Mouse (Mus musculus): ENCODE measurements around the gene Uvrag. TPM values are rescaled to one million over a fixed set of nuclear protein-coding genes. Genes with fewer than 3 reads are reported as not detected.

The Uvrag gene
- total and polyA plus RNA-seq, 3 experiments: 15.0 to 19.5 TPM; not detected in 1

DNA sequence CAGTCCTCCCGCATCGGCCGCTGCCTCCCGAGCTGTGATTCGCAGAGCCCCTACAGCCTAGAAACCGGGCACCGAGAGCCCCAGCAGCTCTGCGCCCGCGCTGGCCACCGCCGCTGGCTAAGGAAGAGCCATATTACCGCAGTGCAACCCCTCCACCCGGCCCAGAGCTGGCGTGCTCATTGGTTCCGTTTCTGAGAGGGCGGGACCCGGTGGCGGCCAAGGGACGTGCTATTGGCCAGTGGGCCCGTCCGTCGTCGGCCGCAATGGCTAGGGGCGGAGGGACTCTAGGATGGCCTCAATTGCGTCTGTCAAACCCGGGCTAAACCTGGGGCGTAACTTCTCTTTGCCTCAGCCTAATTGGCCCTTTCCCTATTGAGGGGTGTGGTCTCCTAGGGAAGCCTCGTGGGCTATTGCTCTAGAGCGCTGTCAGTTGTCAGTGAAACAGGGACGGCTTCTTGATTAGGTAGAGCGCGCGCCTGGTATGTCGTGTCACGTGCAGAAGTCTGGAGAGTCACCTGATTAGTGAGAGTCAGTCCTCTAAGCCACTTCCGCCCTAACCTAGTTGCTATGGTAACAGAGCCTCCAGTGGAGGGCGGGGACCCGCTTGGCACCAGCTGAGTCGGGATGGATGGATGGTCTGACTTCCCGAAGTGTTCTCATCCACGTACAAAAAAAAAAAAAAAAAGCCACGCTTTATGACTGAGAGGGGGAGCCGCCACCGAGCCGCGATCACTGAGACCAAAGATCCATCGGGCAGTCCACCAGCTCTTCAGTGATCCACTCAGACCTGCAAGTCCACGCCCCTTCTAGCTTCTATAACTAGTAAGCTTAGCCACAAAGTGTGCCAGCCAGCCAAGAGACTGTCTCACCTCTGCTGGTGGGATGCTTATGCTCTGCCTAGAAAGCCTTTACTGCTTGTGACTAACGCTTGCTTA is at the start of gene Uvrag (continued):
- TF ChIP-seq HCFC1 (IDR thresholded peaks at IDR 0.05; ENCODE audit: low read depth, low read length): peak; percentile 88
- TF ChIP-seq MEF2A (IDR thresholded peaks at IDR 0.05; ENCODE audit: extremely low read depth, insufficient replicate concordance, low read depth, low read length, poor library complexity, severe bottlenecking): no peak
- TF ChIP-seq ETS1 (IDR thresholded peaks at IDR 0.05; ENCODE audit: low read depth, low read length): peak; percentile 75
- TF ChIP-seq UBTF (IDR thresholded peaks at IDR 0.05; ENCODE audit: borderline replicate concordance, insufficient read depth, low read depth, low read length): no peak

DNA sequence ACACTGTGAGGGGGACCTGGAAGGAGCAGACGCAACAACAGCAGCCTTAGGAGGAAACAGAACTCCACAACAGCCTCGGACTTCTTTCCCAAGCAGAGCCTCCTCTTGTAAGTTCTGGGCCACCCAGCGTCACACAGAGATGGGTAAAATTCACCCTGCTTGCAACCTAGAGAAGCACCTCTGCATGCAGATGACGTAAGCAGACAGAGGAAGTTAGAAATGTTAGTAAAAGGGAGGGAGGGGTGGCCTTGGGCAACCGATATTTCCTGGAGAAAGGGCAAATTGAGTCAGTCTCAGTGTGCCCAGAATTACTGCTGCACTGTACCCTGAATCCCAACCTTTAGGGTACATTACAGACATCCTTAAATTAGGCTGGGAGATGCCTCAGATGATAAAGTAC is 48.9 kb upstream of the Uvrag start:
- Histone ChIP-seq H3K4me3 (ENCODE audit: control insufficient read depth in 1 of 2, insufficient read depth in 1 of 2, low read depth in 2 of 2, low read length in 2 of 2) (no peak overlapping the region), H3K9me3 (replicated peaks; ENCODE audit: insufficient read depth, low read length) (no peaks in the 10 kb centered on the region), H3K79me2 (ENCODE audit: control insufficient read depth, insufficient read depth, low read length, poor library complexity) (no peaks in the 10 kb centered on the region), H3K36me3 (ENCODE audit: control insufficient read depth in 1 of 2, insufficient read depth in 2 of 2, low read length in 2 of 2) (no peaks in the 10 kb centered on the region), H3K27me3 (ENCODE audit: control insufficient read depth in 1 of 2, insufficient read depth in 2 of 2, low read length in 2 of 2) (peaks cover 4 to 29% of the 10 kb centered on the region in 2 experiments), H3K27ac (ENCODE audit: control insufficient read depth, low read depth, low read length) (no peak overlapping the region), H3K9ac (ENCODE audit: control insufficient read depth, low read depth, low read length, poor library complexity, severe bottlenecking) (no peak overlapping the region), H3K4me1 (ENCODE audit: control insufficient read depth in 1 of 2, insufficient read depth in 2 of 2, low read length in 2 of 2) (no peaks in the 10 kb centered on the region)
- TF ChIP-seq CTCF (IDR thresholded peaks at IDR 0.05 in 2 of 3, conservative IDR thresholded peaks at IDR 0.05 in 1 of 3; ENCODE audit: control insufficient read depth in 1 of 3, insufficient read depth in 1 of 3, low read depth in 2 of 3, low read length in 3 of 3, poor library complexity in 1 of 3, severe bottlenecking in 1 of 3) (no peak), POLR2AphosphoS2 (IDR thresholded peaks at IDR 0.05; ENCODE audit: low read length) (no peak), ZMIZ1 (IDR thresholded peaks at IDR 0.05; ENCODE audit: low read depth, low read length) (no peak), SIN3A (IDR thresholded peaks at IDR 0.05; ENCODE audit: low read length) (no peak), USF2 (IDR thresholded peaks at IDR 0.05; ENCODE audit: borderline replicate concordance in 1 of 2, insufficient read depth in 1 of 2, low read depth in 1 of 2, low read length in 2 of 2) (no peak), E2F4 (IDR thresholded peaks at IDR 0.05; ENCODE audit: borderline replicate concordance, low read depth, low read length) (no peak), TAL1 (IDR thresholded peaks at IDR 0.05; ENCODE audit: low read length) (no peak)
- DNase-seq (ENCODE audit: low read depth, low spot score): no peak

DNA sequence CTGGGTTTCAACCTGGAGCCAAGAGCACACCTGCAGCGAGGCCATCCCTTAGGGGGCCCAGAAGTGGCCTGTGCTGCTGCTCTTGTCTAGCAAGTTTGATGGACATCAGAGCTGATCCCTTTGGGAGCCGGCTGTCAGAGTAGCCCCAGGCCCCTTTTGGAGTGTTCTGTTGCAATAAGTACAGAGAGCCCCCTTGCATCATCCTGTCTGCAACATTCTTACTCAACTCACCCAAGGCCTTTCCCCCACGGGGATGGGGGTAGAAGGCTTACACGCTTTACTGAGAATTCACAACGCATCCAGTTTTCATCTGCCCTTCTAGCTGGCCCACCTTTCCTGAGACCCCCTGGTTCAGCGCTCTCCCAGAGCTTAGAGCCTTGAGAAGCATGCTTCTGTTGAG is 47.7 kb upstream of the Uvrag start:
- TF ChIP-seq KAT2A (conservative IDR thresholded peaks at IDR 0.05; ENCODE audit: low read depth, low read length) (no peak), ZC3H11A (IDR thresholded peaks at IDR 0.05; ENCODE audit: low read depth, low read length) (no peak), NELFE (IDR thresholded peaks at IDR 0.05; ENCODE audit: low read depth, low read length) (no peak), TBP (IDR thresholded peaks at IDR 0.05; ENCODE audit: low read depth, low read length) (no peak), E2F4 (IDR thresholded peaks at IDR 0.05; ENCODE audit: borderline replicate concordance, low read depth, low read length) (no peak)
- Histone ChIP-seq H3K79me2 (ENCODE audit: control insufficient read depth, insufficient read depth, low read length, poor library complexity) (no peaks in the 10 kb centered on the region), H3K27me3 (ENCODE audit: control insufficient read depth in 1 of 2, insufficient read depth in 2 of 2, low read length in 2 of 2) (peaks cover 4 to 18% of the 10 kb centered on the region in 2 experiments), H3K27ac (ENCODE audit: control insufficient read depth, low read depth, low read length) (no peak overlapping the region), H3K4me1 (ENCODE audit: control insufficient read depth in 1 of 2, insufficient read depth in 2 of 2, low read length in 2 of 2) (peaks cover under 1 to 5% of the 10 kb centered on the region in 2 experiments; a peak in 3 of 4 replicates), H3K36me3 (ENCODE audit: control insufficient read depth in 1 of 2, insufficient read depth in 2 of 2, low read length in 2 of 2) (peaks cover 0 to 2% of the 10 kb centered on the region in 2 experiments; a peak in 1 of 4 replicates), H3K9ac (ENCODE audit: control insufficient read depth, low read depth, low read length, poor library complexity, severe bottlenecking) (no peak overlapping the region), H3K9me3 (replicated peaks; ENCODE audit: insufficient read depth, low read length) (no peaks in the 10 kb centered on the region), H3K4me3 (ENCODE audit: control insufficient read depth in 1 of 2, insufficient read depth in 1 of 2, low read depth in 2 of 2, low read length in 2 of 2) (no peak overlapping the region)
- DNase-seq (ENCODE audit: low read depth, low spot score): no peak
